Mouse (Mus musculus) gastrocnemius, postnatal 36 days (tissue): ENCODE results near the gene 1600002K03Rik. TPM values are rescaled to one million over a fixed set of nuclear protein-coding genes. Genes with fewer than 3 reads are reported as not detected.

Experiments used
- DNase-seq, 2 experiments: peaks; one replicate each; pipeline ENCODE4 v3.0.0; 2022
- intact Hi-C: fragments of 180-260 bp; cut with DNase I; formaldehyde crosslinking; loops from one replicate; pipeline ENCODE4 v1.15.1; 2025
- total RNA-seq, 2 experiments: library from RNA; stranded (reverse); gene quantifications; 2 replicates each; pipeline ENCODE4 v1.2.3; 2021

The 1600002K03Rik gene
- total RNA-seq, 2 experiments from 2014 or later: 4.7 to 5.1 TPM

DNA sequence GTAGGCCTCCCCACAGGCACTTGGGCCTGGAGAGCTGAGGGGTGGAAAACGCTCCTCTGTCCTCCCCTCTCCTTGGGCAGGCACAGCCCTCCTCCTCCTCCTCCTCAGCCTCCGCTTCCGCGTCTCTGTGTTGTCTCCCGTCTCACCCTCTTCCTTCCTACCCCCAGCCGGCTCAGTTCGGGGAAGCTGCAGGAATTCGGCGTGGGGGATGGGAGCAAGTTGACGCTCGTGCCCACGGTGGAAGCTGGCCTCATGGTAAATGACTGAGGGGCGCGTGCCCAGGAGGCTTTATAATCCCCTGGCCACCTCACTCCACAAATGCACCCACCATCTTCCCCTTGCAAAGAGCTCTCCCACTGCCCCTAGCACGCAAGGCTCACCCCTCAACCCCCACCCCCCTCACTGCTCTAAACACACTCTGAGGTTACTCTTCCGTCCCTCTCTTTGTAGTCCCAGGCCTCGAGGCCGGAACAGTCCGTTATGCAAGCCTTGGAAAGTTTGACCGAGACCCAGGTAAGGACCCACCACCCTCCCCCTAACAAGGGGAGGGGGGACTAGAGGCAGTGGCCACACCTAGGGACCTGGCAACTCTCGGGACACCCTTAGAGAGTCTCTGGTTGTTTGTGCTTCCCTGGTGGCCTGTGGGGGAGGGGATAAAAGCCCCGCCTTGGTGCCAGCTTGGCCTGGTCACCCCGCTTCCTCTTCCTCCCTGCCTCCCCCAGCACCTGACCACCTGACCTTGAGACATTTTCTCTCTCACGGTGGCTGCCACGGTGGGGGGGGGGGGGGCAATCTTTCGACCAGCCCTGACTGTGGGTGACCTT, 21.3 kb upstream of the 1600002K03Rik start:
- no peak for DNase-seq
- intact Hi-C loops: no loop called here

DNA sequence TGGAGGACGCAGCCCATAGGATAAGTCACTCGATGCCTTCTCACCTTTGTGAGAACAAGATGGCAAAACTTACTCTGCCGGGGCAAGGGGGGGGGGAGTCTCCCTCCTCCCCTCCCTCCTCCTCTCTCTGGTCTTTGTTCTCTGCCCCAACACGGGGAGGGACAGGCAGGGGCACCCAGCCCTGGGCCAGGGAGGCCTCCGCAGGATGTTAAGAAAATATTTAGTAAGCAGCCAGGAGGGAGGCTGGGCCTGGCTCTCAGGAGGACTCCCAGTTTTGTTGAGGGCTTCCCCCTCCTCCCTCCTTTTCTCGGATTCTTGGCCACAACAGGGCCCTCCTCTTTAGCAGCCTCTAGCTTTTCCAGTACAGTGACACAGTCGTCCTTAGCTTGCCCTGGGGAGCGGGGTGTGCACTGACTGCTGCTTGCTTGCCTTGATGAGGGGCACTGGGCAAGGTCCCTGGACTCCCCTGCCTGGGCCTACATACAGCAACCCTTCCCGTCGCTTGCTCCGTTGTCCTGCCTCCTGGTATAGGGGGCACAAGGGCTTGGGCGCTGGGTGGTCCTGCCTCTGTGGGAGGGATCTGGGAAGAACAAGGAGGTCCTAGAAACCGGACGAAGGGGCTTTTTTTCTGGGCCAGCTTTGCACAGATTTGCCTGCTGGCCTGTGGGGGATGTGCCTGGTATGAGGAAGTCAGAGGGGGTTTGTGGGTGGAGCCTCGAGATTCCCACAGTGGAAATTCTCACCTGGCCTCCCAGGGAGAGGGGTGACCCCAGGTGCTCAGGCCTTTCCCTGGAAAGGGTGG, 20.5 kb upstream of the 1600002K03Rik start:
- intact Hi-C loops: no loop called here
- no peak for DNase-seq

DNA sequence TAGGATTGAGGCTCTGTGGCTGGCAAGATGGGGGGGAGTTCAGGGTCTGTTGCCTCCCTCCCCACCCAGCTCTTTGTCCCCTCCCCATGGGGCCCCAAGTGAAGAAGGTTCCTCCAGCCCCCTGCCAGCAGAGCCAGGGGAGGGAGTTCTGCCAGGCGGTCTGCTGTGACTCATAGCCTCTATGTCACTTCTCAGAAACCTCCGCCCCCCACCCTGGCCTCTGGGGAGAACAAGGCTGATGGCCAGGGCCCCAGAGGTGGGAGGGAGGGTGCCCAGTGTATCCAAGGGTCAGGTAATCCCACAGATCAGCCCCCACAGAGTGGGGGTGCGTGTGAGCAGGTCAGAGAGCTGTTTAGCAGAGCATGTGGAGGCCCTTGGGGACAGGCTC, 19.9 kb upstream of the 1600002K03Rik start:
- no peak for DNase-seq
- intact Hi-C loops: no loop called here

DNA sequence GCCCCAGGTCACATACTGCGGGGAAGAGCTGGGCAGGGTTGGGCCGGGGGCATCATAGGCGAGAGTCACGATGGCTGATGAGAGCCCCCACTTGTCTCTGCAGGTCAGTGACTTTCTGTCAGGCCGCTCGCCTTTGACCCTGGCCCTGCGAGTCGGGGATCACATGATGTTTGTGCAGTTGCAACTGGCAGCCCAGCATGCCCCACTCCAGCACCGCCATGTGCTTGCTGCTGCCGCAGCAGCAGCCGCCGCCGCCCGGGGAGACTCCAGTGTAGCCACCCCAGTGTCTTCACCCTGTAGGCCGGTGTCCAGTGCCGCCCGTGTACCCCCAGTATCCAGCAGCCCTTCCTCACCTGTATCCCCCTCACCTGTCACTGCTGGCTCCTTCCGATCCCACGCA, 19.0 kb upstream of the 1600002K03Rik start:
- DNase-seq: no peak
- intact Hi-C loops: no loop called here

DNA sequence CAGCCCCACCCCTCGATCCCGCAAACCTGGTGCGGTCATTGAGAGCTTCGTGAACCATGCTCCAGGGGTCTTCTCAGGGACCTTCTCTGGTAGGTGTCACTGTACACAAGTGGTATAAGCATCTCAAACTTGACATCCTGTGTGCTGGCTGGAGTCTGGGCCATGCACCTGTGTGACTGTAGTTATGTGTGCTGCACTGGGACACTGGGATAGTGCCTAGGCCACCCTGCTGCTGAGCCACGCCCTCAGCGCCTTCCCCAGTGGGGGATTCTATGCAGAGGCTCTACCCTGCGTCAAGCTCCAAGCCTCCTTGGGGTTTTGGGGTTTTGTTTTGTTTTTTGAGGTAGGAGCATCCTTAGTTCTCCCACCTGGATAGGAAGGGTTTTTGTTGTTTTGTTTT, 18.4 kb upstream of the 1600002K03Rik start:
- intact Hi-C loops: no loop called here
- DNase-seq: no peak

DNA sequence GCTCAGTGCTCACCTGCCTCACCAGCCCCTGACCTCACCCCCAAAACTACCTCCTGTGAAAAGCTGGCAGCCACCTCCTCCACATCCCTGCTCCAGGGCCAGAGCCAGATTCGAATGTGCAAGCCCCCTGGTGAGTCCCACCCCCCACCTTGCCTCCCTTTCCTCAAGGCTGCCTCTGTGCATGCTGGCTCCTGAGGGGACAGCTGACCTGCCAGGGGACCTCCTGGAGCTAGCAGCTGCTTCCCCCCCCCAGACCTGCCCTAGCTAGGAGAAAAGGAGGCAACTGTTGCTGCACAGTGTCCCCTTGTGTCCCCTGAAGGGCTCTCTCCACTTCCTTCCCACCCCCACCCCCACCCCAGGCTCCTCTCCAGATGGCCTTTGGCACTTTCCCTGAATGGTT, 17.5 kb upstream of the 1600002K03Rik start:
- intact Hi-C loops: no loop called here
- no peak for DNase-seq

DNA sequence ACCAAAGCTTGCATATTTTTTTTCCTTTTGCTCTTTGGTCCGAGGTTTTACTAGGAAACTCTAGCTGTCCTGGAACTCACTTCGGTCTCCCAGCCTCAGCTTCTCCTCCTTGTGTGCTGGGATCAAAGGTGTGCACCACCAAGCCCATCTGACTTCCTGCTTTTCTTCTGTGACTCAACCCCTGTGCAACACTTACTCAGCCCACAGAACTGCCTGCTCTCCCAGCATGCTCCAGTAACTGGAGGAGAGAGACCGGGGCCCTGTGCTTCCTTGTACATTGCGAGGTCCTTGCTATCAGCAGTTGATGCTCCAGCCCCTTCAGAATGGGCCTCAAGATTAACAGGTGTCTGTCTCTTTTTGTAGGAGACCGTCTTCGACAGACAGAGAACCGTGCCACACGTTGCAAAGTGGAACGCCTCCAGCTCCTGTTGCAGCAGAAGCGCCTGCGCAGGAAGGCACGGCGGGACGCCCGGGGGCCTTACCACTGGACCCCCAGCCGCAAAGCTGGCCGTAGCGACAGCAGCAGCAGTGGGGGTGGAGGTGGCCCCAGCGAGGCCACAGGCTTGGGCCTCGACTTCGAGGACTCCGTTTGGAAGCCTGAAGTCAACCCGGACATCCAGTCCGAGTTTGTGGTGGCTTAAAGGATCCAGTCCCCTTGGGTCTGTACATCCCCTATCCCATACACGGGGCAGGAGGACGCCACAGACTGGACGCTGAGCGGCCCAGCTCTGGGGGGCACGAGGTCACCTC, 16.6 kb upstream of the 1600002K03Rik start:
- intact Hi-C loops: no loop called here
- DNase-seq: no peak

DNA sequence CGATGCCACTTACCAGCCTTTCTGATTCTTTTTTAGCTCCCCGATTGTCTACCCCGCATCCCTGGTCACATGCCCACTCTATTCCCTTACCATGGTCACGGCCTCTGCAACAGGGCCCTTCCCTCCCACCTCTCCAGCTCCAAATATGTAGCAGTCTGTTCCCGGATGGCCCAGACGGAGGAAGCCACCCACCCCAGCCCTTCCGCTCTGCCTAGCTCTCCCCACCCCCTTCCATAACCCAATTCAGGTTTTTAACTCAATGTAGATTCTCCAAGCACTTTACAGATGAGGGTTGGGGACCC, 16.0 kb upstream of the 1600002K03Rik start:
- intact Hi-C loops: no loop called here
- no peak for DNase-seq

DNA sequence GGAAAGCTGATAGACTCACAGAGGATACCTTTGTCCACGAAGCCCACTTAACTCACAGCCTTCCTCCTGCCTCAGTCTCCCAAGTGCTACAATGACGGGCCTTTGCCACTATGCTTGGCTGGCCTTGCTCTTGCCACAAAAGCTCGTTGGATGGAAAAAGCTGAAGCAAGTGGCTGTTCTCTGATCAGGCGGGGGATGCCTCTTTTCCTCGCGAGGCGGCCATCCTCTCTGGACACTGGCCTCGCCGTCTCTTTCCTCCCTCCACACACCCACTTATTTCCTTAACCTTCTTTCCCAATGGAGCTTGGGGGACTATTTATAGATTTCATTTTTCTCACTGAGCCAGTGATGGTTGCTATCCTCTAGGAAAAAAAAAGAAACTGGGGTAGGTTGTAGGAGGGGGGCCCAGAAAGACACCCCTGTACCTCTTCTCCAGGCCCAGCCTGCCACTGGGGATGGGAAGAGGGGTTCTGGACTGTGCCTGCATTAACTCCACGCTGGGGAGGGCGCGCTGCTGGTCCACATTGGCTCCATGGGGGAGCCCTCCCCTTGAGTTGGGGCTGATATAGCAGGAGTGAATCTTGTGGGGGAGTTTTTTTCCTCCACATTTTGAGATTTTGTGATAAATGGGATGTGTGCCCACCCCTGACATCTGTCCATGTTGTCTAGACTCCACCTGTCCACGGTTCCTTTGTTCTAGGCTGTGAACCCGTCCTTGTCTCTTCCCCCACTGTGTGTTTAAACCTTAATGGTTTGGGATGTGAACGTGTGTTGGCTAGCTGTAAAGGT, 15.4 kb upstream of the 1600002K03Rik start:
- intact Hi-C loops: no loop called here
- no peak for DNase-seq

DNA sequence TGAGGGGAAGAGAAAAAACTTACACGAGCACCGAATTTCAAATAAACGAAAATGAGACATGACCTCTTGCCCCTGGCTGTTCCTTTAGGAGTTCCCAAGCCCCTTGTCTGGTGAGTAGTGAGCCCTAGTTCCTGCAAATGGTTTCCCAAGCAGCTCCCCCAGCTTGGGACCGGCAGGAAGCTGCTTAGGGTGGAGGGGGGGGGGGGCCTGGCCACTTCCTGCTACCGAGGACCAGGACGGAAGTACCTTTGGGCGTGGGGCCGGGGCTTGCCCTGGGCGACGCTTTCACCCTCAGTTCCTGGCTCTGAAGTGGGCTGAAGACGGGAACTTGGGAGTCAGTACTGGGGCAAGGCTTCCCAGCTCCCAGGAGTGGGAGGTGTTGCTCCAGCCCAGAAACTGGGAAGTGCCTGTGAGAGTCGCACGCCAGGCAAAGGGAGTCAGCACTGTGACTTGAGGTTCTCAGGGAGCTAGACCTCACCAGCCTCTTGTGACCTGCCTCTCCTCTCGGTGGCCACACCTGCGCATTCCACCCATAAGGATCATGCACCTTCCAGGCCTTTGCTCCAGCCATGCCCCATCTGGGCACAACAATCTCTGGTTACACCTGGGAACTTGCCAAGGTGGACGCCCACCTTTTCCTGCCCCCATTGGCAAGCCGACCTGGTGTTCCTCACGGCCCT, 14.3 kb upstream of the 1600002K03Rik start:
- intact Hi-C loops: no loop called here
- peak; percentile 61 to 62 for DNase-seq

DNA sequence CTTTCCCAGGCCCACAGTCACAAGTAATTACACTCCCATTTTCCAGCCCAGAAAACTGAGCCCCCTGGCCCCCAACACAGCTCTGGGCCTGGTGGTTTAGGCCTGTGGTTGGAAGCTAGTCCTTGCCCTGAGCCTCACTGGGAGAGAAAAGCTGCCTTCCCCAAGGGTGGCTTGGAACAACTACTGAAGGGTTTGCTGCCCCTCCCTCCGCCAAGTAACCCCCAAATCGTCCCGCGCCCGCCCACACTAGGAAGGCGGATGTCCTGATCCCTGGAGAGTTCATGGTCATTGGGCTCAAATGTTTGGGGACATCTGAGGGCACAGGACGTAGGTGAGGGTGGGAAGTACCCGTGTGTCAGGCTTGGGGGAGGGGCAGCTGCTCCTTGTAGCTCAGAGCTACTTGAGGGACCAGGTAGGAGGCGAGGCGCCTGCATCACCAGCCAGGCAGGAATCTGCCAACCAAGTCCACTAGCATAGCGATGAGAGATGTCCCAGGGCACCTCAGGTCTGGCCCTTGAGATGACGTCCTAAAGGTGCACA, 13.7 kb upstream of the 1600002K03Rik start:
- no peak for DNase-seq
- intact Hi-C loops: no loop called here

DNA sequence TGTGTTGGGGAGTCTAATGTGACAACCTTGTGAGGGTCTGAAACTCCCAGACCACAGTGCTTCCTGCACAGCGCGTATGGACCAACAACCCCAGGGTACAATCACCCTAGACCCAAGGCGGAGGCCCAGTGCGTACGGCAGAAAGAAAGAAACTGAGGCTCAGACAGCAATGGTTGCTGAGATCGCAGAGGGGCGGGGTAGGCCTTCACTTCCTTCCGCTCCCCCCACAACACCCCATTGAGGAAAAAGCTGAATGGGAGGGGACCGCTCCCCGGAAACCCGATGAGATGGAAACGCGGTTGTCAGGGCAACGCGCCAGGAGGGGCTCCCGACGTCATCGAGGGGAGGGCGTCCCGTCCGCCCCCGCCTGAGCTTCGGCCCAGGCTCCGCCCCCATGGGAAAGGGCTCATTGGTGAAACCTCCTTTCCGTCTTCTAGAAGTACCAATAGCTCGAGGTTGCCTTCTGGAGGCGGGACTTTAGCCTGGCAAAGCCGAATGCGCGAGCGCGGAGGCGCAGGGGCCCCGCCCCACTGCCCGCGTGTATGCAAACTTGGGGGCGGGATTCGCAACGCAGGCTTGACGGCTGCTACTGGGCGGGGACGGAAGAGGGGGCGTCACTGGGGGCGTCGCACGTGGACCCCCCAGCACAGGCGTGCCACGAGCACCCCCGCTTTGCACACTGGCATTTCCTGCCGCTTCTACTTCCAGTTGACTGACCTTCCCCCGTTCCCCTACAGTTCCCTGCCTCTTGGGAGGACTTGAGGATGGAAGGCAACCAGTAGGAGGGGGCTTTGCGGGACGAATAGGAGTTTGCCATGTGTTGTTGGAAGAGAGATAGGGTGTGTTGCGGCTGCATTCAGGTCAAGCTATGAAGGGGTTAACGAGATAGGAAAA, 12.9 kb upstream of the 1600002K03Rik start:
- peak; percentile 97 to 98 for DNase-seq
- intact Hi-C loops: no loop called here

DNA sequence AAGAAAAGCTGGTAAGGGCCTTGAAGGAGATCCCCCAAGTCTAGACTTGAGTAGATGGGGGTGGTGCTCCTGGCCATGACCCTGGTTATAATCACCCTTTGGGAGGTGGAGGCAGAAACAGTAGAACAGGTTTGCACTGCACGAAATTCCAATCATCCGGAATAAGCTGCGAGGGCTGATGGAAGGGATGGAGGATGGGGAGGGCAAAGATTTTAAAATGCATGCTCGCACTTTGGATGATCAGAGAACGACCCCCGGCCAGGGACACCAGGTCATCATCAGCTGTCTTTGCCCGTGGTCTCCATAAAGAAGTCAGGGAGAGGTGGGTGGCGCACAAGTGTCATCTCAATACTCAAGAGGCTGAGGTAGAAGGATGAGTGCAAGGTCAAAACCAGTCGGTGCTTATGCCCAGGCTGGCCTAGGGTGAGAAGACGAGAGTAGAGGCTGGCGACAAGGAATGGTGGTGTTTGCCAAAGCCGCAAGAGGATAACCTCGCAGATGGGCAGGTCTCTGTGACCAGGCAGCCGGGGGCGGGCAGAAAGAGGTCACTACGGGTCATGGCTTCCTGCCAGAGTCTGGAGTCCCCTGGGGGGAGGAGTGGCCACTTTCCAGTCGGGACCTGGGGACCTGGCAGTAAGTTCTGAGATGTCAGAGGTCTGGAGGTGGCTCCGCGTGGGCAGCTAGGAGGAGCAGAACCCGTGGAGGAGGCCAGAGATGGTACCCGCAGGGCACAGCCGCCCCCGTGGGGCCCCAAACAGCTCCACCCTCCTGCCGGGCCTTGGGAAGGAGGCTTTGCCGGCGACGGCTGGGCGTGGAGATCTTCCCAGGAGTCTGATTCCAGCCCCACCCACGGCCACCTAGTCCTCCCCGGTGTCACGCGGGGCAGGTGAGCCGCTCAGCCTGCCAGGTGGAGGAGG, 12.0 kb upstream of the 1600002K03Rik start:
- intact Hi-C loops: no loop called here
- DNase-seq: peak; percentile 80 to 91

DNA sequence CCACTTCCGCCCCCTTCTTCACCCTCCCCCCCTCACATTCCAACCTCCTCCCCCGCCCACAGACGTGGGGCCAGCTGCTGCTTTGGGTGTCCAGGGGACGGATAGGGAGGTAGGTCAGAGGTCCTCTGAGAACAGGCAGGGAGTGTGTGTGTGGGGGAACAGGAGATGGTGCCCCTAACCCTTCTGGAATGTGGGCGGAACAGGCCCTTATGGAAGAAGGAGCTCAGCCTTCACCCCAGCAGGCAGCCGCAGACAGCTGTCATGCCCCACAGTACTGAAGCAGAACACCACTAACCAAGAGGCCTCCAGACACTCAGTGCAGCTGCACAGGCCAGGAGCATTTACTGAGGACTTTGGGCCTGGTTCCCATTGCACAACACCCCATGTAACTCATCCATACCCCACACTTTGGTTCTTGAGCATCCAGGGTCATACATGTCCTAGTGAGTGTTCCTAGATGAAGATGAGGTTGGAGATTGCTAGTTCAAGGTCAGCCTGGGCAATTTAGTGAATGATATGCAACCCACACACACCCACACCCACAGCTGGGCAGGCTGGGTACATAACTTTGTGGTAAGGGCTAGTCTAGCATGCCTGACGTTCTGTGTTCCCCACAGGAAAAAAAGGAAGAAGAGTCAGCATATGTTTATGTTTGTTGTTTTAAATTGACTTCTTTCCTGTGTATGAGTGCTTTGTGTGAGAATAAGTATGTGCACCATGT, 11.1 kb upstream of the 1600002K03Rik start:
- no peak for DNase-seq
- intact Hi-C loops: no loop called here

DNA sequence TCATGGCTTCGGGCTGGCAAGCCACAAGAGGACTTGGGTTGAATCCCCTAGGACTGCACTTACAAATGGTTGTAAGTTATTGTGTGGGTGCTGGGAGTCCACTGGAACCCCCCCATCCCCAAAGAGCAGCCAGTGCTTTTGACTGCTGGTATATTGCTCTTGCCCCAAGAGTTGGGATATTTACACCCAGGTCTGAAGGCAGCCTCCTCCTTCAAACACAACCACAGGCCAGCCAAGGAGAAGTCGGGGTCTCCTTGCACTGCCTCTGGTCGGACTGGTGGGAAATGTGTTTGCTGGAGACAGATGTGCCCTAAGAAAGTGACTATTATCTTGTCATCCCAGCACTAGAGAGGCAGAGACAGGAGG, 10.5 kb upstream of the 1600002K03Rik start:
- no peak for DNase-seq
- intact Hi-C loops: no loop called here

DNA sequence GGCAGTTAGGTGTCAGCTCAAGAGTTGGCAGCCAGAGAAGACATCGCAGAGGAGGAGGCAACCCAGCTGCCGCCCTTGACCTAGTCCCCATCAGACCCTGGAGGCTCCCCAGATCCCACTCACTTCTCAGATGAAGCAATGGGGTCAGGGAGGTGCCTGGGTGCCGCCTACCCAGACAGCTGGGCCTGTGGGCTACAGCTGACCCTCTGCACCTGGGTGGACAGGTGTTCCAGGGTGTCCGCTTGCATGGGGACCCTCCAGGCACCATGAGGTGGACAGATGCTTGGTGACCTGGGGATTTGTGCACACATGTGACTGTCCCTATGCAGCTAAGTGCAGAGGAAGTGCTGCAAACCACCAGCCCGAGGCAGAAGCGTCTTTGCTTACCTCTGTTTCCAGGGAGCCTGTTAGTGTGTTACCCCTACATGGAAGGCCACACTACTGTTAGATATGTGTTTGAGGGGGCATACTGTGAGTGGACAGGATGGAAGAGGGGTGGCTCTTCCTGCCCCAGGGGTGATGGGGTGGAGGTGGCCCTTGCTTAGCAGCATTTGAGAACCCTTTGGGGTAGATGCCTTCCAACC, 9.9 kb upstream of the 1600002K03Rik start:
- DNase-seq: no peak
- intact Hi-C loops: no loop called here

DNA sequence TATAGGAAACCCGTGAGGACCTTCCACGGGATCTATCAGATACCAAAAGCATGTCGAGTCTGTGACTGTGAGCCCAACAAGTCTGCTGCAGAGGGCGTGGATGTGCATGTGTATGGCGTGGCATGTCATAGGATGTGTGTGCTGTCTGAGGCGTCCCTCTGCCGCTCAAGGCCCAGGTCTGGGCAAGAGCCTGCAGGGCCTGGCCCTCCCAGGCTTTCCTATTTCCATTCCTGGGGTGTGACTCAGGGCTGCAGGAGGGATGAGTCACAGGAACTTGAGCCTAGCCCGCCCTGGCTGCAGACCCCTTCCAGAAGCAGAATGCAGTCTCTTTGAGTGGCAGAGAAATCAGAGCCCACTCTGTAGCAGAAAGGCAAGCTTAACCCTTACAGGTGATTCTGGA, 9.0 kb upstream of the 1600002K03Rik start:
- intact Hi-C loops: no loop called here

More for the DNA sequence above, 9.0 kb upstream of the 1600002K03Rik start:
- DNase-seq: peak in 1 of 2 experiments; percentile 38
